Mouse (Mus musculus): ENCODE measurements around the gene Plpp3.

DNA sequence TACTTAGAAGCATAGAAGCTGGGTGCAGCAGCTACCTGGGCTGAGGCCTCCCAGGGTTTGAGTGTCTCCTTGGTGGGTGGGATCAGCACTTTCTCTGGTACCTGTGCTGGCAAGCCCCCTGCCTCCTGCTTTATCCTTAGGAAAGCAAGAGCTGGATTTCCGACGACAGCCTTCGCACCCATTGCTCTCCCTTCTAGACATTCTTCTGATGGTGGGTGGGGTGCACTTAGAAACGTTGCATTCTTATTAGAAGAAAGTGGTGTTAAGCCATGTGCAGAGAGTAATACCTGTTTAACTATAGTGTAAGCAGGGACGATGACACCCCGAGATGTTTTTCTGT lies 2.4 kb downstream of the Plpp3 start:
- TF ChIP-seq USF1 (IDR thresholded peaks at IDR 0.05; ENCODE audit: low read depth) (no peak), CTCF (IDR thresholded peaks at IDR 0.05; ENCODE audit: control insufficient read depth, insufficient read depth, insufficient read length) (no peak), FOSL1 (IDR thresholded peaks at IDR 0.05; ENCODE audit: insufficient read depth, low read length, poor library complexity, severe bottlenecking) (no peak), MAX (IDR thresholded peaks at IDR 0.05) (no peak)

Data from C2C12 (cell line).